Mouse (Mus musculus) liver, embryonic 12.5 days (tissue): ENCODE results near the gene Med12l. TPM values are rescaled to one million over a fixed set of nuclear protein-coding genes. Genes with fewer than 3 reads are reported as not detected.

Source experiments
- ATAC-seq: fragments of 200-750 bp; cut with Nextera tagmentation; 2 replicates; pipeline ENCODE4 v1.8.0; 2017; ENCODE audit warnings: moderate number of reproducible peaks, mild to moderate bottlenecking, moderate library complexity
- H3K27ac ChIP-seq: fragments of 300-500 bp; sonication (generic); 2 replicates; pipeline ENCODE4 v1.5.1; 2016; ENCODE audit warnings: mild to moderate bottlenecking
- H3K27me3 ChIP-seq: fragments of 300-500 bp; sonication (generic); replicated peaks from 2 replicates; pipeline ENCODE4 v1.6.1; 2016; ENCODE audit warnings: mild to moderate bottlenecking, moderate library complexity
- H3K36me3 ChIP-seq: fragments of 300-500 bp; sonication (generic); 2 replicates; pipeline ENCODE4 v1.6.1; 2016; ENCODE audit warnings: mild to moderate bottlenecking, moderate library complexity
- H3K4me1 ChIP-seq: fragments of 300-500 bp; sonication (generic); 2 replicates; pipeline ENCODE4 v1.6.1; 2016
- H3K4me2 ChIP-seq: fragments of 300-500 bp; sonication (generic); 2 replicates; pipeline ENCODE4 v1.6.1; 2016; ENCODE audit warnings: mild to moderate bottlenecking, moderate library complexity
- H3K4me3 ChIP-seq: fragments of 300-500 bp; sonication (generic); 2 replicates; pipeline ENCODE4 v1.5.1; 2016; ENCODE audit warnings: mild to moderate bottlenecking, moderate library complexity
- H3K9ac ChIP-seq: fragments of 300-500 bp; sonication (generic); 2 replicates; pipeline ENCODE4 v1.6.1; 2016; ENCODE audit warnings: mild to moderate bottlenecking, moderate library complexity
- H3K9me3 ChIP-seq: fragments of 300-500 bp; sonication (generic); replicated peaks from 2 replicates; pipeline ENCODE4 v1.6.1; 2016; ENCODE audit warnings: mild to moderate bottlenecking, moderate library complexity
- WGBS: fragments of 180-500 bp; shearing (Covaris S2); methylation state at CpG from one replicate; pipeline ENCODE4 v1.1.7; 2016; ENCODE audit not compliant: insufficient replicate concordance; 5-methylcytosine and 5-hydroxymethylcytosine counted together
- polyA plus RNA-seq: library from polyadenylated mRNA; unstranded; fragments of >200 nt; fragmentation: Nextera tagmentation; extraction: Ambion mirVana; gene quantifications from 2 replicates; pipeline ENCODE4 v1.2.1, GENCODE M21; 2016

Gene Med12l
- 1.9 and 2.1 TPM in 2 replicates for polyA plus RNA-seq

DNA sequence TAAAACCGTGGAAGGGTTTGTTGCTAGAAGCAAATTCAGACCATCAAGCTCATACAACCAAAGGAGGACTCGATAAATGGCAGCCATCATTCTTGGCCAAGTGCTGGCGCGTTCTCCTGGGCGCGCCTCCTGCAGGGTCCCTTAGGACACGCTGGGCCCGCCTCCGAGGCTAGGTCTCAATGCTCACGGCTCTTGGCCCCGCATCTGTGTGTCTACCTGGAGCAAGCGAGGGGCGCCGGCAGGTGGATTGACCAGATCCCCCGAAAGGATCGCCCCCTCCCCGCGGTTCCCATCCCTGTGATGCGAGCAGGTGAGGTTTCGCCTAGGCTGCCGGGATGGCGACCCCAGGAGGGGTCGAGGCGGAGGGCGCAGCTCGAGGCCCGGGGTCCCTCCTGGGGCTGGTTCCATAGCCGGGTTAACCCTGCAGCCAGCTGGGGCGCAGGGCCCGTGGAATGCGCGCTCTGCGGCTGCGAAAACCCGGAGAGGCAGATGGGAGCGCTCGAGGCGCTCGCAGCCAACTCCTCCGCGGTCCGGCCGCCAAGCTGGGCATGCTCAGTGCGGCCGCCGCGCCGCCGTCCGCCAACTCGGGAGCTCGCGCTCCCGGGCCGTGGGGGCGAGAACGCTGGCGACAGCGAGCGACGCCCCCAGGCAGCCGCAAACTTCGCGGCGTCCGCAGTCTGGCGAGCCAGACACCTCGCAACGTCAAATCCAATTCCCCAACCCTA is at the start of gene Med12l:
Med12l (plus strand) TSS at position 555 of the 725 bp plus-strand sequence.
- Histone ChIP-seq H3K9me3 (no peaks in the 10 kb centered on the region), H3K9ac (peak within 1 kb of the TSS; percentile 47), H3K4me2 (peak within 1 kb of the TSS; percentile 76), H3K27ac (peak within 1 kb of the TSS; percentile 72), H3K4me1 (peaks cover 22% of the 10 kb centered on the region), H3K36me3 (no peaks in the 10 kb centered on the region), H3K27me3 (peaks cover 72% of the 10 kb centered on the region), H3K4me3 (peak within 1 kb of the TSS; percentile 63)
- ATAC-seq: peak; percentile 43
- WGBS: under 1% methylated on average over 69 of the region's 69 CpGs

- Histone ChIP-seq H3K4me1 (no peaks in the 10 kb centered on the region), H3K36me3 (no peaks in the 10 kb centered on the region), H3K27me3 (no peaks in the 10 kb centered on the region), H3K9me3 (no peaks in the 10 kb centered on the region), H3K4me3 (no peak overlapping the region), H3K27ac (no peak overlapping the region), H3K4me2 (no peak overlapping the region), H3K9ac (no peak overlapping the region)
- ATAC-seq: no peak
- 80% methylated on average over 1 of the region's 1 CpGs for WGBS
These were observed 44.5 kb upstream of the Med12l start for GRCm38 (mm10) chr3:58961166-58961565.

GRCm38 (mm10) chr3:58977413-58977812 is 28.2 kb upstream of the Med12l start:
- 9% methylated on average over 1 of the region's 1 CpGs for WGBS
- no peaks in the 10 kb centered on the region for H3K9me3 ChIP-seq
- H3K27me3 ChIP-seq: no peaks in the 10 kb centered on the region
- ATAC-seq: no peak
- H3K4me2 ChIP-seq: no peak overlapping the region
- no peak overlapping the region for H3K4me3 ChIP-seq
- no peak overlapping the region for H3K27ac ChIP-seq
- H3K4me1 ChIP-seq: peaks cover 7% of the 10 kb centered on the region; the same call in 1 of the 2 replicates
- no peaks in the 10 kb centered on the region for H3K36me3 ChIP-seq
- no peak overlapping the region for H3K9ac ChIP-seq

DNA sequence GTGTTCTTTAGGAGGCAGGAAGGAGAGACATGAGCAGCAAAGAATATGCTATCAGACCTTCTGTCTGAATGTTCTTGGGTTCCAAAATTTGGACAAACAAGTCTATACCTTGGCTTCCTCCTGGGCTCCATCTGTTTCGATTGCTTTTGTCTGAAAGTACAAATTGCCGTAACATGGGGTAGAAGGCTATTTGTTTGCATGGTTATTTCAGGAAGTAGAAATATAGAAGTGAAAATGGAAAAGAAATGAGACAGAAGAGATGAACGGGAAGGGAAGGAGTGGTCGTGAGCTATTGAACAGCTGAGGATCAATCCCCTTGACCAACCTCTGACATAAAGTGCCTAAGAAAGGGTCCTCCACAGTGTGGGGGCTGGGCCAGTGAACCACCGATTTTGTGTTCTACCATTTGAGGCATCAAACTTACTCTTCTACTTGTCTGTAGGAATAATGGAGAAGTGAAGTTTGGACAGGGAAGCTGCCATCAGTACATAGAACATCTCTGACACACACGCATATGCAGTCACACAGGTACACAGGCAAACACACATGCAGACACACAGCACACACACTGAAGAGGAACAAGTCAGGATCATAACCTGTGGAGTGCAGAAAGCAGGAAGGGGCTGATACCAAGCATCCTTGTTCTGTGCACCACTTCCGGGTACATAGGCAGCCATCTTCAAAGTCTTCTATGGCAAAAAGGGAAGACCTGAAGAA is 27.6 kb upstream of the Med12l start:
- 77% methylated on average over 7 of the region's 7 CpGs for WGBS
- H3K27ac ChIP-seq: no peak overlapping the region
- peaks cover 10% of the 10 kb centered on the region for H3K4me1 ChIP-seq
- no peaks in the 10 kb centered on the region for H3K36me3 ChIP-seq
- no peak overlapping the region for H3K9ac ChIP-seq
- no peak for ATAC-seq
- H3K27me3 ChIP-seq: no peaks in the 10 kb centered on the region
- no peak overlapping the region for H3K4me2 ChIP-seq
- no peaks in the 10 kb centered on the region for H3K9me3 ChIP-seq
- H3K4me3 ChIP-seq: no peak overlapping the region

DNA sequence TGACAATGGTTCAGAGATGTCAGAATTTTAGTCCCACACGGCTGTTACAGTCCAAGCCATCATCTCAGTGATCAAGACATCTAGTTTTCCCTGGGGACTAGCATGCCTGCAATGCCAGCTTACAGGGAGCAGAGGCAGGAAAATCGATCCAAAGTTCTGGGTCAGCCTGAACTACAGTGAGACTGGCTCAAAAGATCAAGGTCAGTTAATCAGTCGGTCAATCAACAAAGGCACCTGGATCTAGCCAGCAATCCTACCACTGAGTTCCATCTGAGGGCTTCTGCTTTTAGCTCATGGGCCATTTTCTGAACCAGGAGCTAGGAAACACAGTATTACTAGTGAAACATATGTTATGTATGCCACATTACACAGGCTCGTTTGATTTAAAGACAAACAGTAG is 25.0 kb upstream of the Med12l start:
- no peak; the same call in 1 of the 2 replicates for ATAC-seq
- Histone ChIP-seq H3K4me1 (peaks cover 17% of the 10 kb centered on the region), H3K4me2 (no peak overlapping the region), H3K9ac (no peak overlapping the region), H3K9me3 (no peaks in the 10 kb centered on the region), H3K4me3 (no peak overlapping the region), H3K27ac (no peak overlapping the region), H3K27me3 (0 out of 2 replicates have a peak, but pooled peaks cover 3% of the 10 kb centered on the region), H3K36me3 (no peaks in the 10 kb centered on the region)
- 57% methylated on average over 4 of the region's 4 CpGs for WGBS

DNA sequence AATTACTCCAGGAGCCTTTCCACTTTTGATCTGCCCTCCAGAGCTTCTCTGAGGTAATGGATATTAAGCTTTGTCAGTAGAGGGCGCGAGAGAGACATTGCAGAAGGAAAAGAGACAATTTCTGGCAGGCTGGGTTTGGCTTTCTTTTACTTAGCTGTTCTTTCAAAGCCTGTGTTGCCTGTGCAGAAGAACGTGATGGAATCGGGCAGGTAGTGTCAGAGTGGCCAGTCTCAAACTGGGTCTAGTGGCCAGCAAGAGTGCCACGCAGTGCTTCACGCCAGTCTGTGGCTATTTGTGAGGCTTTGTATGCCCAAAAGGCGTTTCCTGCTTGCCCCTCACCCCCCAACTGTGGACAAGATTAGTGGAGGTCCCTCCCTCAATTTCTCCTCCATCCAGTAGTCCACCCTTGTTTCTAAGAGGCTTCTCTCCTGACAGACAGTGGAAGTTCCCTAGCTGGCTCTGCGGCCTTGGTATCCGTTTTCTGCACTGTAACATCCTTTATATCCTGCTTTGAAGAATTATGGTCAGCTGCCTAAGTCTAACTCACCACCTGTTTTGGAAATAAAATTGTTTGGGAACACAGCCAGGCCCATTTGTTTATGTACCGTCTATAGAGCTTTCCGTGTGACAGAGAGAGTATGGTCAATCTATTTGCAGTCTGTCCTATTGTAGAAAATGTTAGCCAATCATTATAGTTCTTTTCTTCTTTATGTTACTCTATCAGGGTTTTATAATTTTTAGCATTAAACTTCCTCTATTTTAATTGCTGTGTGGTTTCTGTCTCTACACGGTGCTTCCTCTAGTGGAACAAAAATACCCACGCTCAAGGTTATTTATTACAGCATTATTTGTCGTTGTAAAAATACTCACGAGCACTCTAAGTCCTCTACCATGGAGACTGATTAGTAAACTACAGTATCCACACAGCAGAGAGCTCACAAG is 22.5 kb upstream of the Med12l start:
- Histone ChIP-seq H3K27me3 (peaks cover 13% of the 10 kb centered on the region; the same call in 1 of the 2 replicates), H3K9me3 (no peaks in the 10 kb centered on the region), H3K4me1 (peaks cover 11% of the 10 kb centered on the region), H3K4me3 (no peak overlapping the region), H3K36me3 (no peaks in the 10 kb centered on the region), H3K9ac (no peak overlapping the region), H3K4me2 (peak overlapping the region; percentile 56), H3K27ac (no peak overlapping the region)
- ATAC-seq: no peak
- 25% methylated on average over 15 of the region's 15 CpGs for WGBS

DNA sequence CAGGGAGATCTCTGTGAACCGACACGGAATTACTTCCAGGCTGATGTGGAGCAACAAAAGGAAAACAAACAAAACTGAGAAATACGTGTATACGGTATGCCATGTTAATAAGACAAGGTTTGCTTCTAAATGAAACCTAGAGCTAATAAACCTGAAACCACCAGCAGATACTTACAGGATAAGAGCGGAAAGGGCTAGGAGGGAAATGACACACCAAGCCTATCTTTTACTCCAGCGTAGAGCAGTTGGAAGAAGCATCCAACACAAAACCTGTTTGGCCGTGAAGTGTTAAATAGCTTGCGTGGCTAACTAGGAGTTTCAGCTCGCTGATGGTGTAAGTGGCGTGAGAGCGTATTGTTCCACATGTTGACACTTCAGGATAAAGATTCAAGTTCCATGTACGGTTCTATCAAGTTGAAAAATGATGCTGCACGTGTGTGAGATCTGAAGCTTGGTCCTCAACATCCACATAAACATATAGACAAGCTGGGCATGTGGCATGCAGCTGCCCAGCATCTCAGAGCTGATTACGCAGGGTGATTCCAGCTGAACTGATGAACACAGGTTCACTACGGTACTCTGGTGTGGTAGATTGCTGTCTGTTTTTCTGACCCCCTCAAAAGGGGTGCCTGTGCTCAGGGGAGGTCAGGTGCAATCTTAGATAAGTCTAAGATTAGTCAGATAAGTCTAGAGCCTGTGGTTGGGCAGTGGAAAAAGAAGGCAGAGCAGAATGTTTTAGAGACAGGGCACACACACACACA is 21.6 kb upstream of the Med12l start:
- peaks cover 13% of the 10 kb centered on the region; the same call in 1 of the 2 replicates for H3K27me3 ChIP-seq
- no peak overlapping the region for H3K27ac ChIP-seq
- H3K9ac ChIP-seq: no peak overlapping the region
- no peaks in the 10 kb centered on the region for H3K9me3 ChIP-seq
- H3K4me1 ChIP-seq: peaks cover 11% of the 10 kb centered on the region
- 51% methylated on average over 15 of the region's 15 CpGs for WGBS
- ATAC-seq: no peak
- H3K36me3 ChIP-seq: no peaks in the 10 kb centered on the region
- no peak overlapping the region for H3K4me3 ChIP-seq
- H3K4me2 ChIP-seq: no peak overlapping the region

- Histone ChIP-seq H3K4me1 (peaks cover 11% of the 10 kb centered on the region), H3K36me3 (no peaks in the 10 kb centered on the region), H3K9ac (no peak overlapping the region), H3K4me2 (no peak overlapping the region), H3K4me3 (no peak overlapping the region), H3K9me3 (no peaks in the 10 kb centered on the region), H3K27me3 (peaks cover 13% of the 10 kb centered on the region; the same call in 1 of the 2 replicates), H3K27ac (no peak overlapping the region)
- no peak for ATAC-seq
- 35% methylated on average over 4 of the region's 4 CpGs for WGBS
These were observed 19.8 kb upstream of the Med12l start for GRCm38 (mm10) chr3:58985816-58986215.

GRCm38 (mm10) chr3:58989374-58989773 is 16.3 kb upstream of the Med12l start:
- 28% methylated on average over 3 of the region's 3 CpGs for WGBS

GRCm38 (mm10) chr3:58990556-58990955 is 15.1 kb upstream of the Med12l start:
- Histone ChIP-seq H3K4me2 (no peak overlapping the region), H3K27me3 (peaks cover 10% of the 10 kb centered on the region; the same call in 1 of the 2 replicates), H3K4me3 (no peak overlapping the region), H3K9ac (no peak overlapping the region), H3K9me3 (no peaks in the 10 kb centered on the region), H3K4me1 (no peaks in the 10 kb centered on the region), H3K36me3 (no peaks in the 10 kb centered on the region), H3K27ac (no peak overlapping the region)
- 48% methylated on average over 3 of the region's 3 CpGs for WGBS
- ATAC-seq: no peak

More at GRCm38 (mm10) chr3:58989374-58989773, 16.3 kb upstream of the Med12l start:
- no peak for ATAC-seq
- Histone ChIP-seq H3K36me3 (no peaks in the 10 kb centered on the region), H3K27ac (no peak overlapping the region), H3K4me3 (no peak overlapping the region), H3K4me1 (no peaks in the 10 kb centered on the region), H3K27me3 (peaks cover 13% of the 10 kb centered on the region; the same call in 1 of the 2 replicates), H3K4me2 (no peak overlapping the region), H3K9me3 (no peaks in the 10 kb centered on the region), H3K9ac (no peak overlapping the region)

DNA sequence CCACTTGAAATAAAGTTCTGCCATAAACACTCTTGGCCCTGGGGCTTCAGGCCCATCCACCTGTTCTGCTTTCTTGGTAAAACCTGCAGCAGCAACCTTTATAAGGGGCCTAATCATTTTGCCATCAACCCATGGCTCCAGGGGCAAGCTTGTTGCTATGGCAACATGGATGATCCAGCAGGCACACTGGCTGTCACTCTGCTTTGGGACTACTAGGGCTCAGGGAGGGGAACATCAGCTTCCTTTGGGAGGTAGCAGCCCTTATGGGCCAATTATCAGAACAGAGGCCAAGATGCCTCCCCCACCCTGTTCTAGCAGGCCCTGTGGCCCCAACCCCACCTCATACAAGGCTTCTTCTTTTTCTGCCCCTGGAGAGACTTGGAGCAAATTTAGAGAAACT is 13.5 kb upstream of the Med12l start:
- no peak overlapping the region for H3K27ac ChIP-seq
- H3K4me2 ChIP-seq: no peak overlapping the region
- H3K9ac ChIP-seq: no peak overlapping the region
- no peak overlapping the region for H3K4me3 ChIP-seq
- H3K27me3 ChIP-seq: no peaks in the 10 kb centered on the region
- ATAC-seq: no peak
- H3K9me3 ChIP-seq: no peaks in the 10 kb centered on the region
- no peaks in the 10 kb centered on the region for H3K36me3 ChIP-seq
- no peaks in the 10 kb centered on the region for H3K4me1 ChIP-seq
